Comparison of ENCODE assay signal across 32 mouse cellular contexts in genomic region chr5:100619586-100620275, GRCm38 (mm10). TPM values are rescaled to one million over a fixed set of nuclear protein-coding genes. Genes with fewer than 3 reads are reported as not detected.
"Had no signal": no experiment of that assay in that cellular context is flagged by ENCODE, and none has a peak within 500 bp of the region (broad histone marks: within the 10 kb centered on the region; RNA-seq: fewer than 3 reads in every experiment).

No protein-coding gene starts in this region.

- H3K9me3 ChIP-seq: limb, embryonic 10.5 days; limb, embryonic 12.5 days; limb, embryonic 13.5 days; limb, embryonic 15.5 days; liver, embryonic 12.5 days; liver, embryonic 13.5 days; liver, embryonic 15.5 days; lung, embryonic 15.5 days; megakaryocyte, embryonic 14.5 days; midbrain, embryonic 10.5 days; midbrain, embryonic 12.5 days; midbrain, embryonic 13.5 days; midbrain, embryonic 15.5 days had no signal

- DNase-seq: left cerebral cortex, postnatal 4 days; liver; liver, embryonic 13.5 days; liver, postnatal 0 days; lung, adult 18-20 months; lung, adult 2 months; lung, embryonic 14.5 days; lung, postnatal 10 days; lung, postnatal 14 days; lung, postnatal 36 days; lung, postnatal 4 days; midbrain, embryonic 14.5 days had no signal

- H3K36me3 ChIP-seq: limb, embryonic 10.5 days; limb, embryonic 12.5 days; limb, embryonic 13.5 days; limb, embryonic 15.5 days; liver, embryonic 12.5 days; liver, embryonic 13.5 days; liver, embryonic 15.5 days; lung, embryonic 15.5 days; midbrain, embryonic 10.5 days; midbrain, embryonic 12.5 days; midbrain, embryonic 13.5 days; midbrain, embryonic 15.5 days had no signal

- H3K27ac ChIP-seq: limb, embryonic 10.5 days; limb, embryonic 12.5 days; limb, embryonic 13.5 days; limb, embryonic 15.5 days; liver, embryonic 12.5 days; liver, embryonic 13.5 days; liver, embryonic 14.5 days; liver, embryonic 15.5 days; lung, embryonic 15.5 days; macrophage; midbrain, embryonic 10.5 days; midbrain, embryonic 12.5 days; midbrain, embryonic 13.5 days; midbrain, embryonic 15.5 days had no signal

- H3K4me3 ChIP-seq: limb, embryonic 10.5 days; limb, embryonic 12.5 days; limb, embryonic 13.5 days; limb, embryonic 15.5 days; liver, embryonic 12.5 days; liver, embryonic 13.5 days; liver, embryonic 15.5 days; lung, embryonic 15.5 days; megakaryocyte, embryonic 14.5 days; midbrain, embryonic 10.5 days; midbrain, embryonic 12.5 days; midbrain, embryonic 13.5 days; midbrain, embryonic 15.5 days; myocyte had no signal

- H3K4me1 ChIP-seq: limb, embryonic 12.5 days; limb, embryonic 13.5 days; limb, embryonic 15.5 days; midbrain, embryonic 12.5 days; midbrain, embryonic 13.5 days; midbrain, embryonic 15.5 days had no signal

- H3K27me3 ChIP-seq: limb, embryonic 12.5 days; limb, embryonic 13.5 days; limb, embryonic 15.5 days; liver, embryonic 15.5 days; lung, embryonic 15.5 days; midbrain, embryonic 12.5 days; midbrain, embryonic 13.5 days; midbrain, embryonic 15.5 days had no signal

RNA-seq across cellular contexts. Expression of gene Plac8, which starts 47.7 kb away (rescaled TPM):
- total RNA-seq: left cerebral cortex, adult 8-10 months; left cerebral cortex, postnatal 10 days; left cerebral cortex, postnatal 14 days; left cerebral cortex, postnatal 25 days; left cerebral cortex, postnatal 36 days had no signal
- polyA plus RNA-seq: midbrain, embryonic 13.5 days had no signal
